Mouse (Mus musculus): ENCODE measurements around the gene Ascl2. TPM values are rescaled to one million over a fixed set of nuclear protein-coding genes. Genes with fewer than 3 reads are reported as not detected.

Ascl2 gene
- polyA plus RNA-seq, 1 experiment: not detected

GRCm38 (mm10) chr7:142918641-142919628 lies 50.1 kb downstream of the Ascl2 start:
- Histone ChIP-seq H3K4me3 (ENCODE audit: insufficient read depth, low read length) (no peak overlapping the region), H3K27ac (ENCODE audit: insufficient read depth, low read depth, low read length) (no peak overlapping the region), H3K4me1 (ENCODE audit: control insufficient read depth, insufficient read depth, low read length) (no peaks in the 10 kb centered on the region)
- TF ChIP-seq POLR2A (IDR thresholded peaks at IDR 0.05; ENCODE audit: borderline replicate concordance, low read depth, low read length): no peak
- peak; percentile 100 for TF ChIP-seq CTCF (IDR thresholded peaks at IDR 0.05; ENCODE audit: low read depth, low read length)

- Histone ChIP-seq H3K4me3 (ENCODE audit: insufficient read depth, low read length) (no peak overlapping the region), H3K27ac (ENCODE audit: insufficient read depth, low read depth, low read length) (no peak overlapping the region), H3K4me1 (ENCODE audit: control insufficient read depth, insufficient read depth, low read length) (no peaks in the 10 kb centered on the region)
- TF ChIP-seq CTCF (IDR thresholded peaks at IDR 0.05; ENCODE audit: low read depth, low read length) (no peak), POLR2A (IDR thresholded peaks at IDR 0.05; ENCODE audit: borderline replicate concordance, low read depth, low read length) (no peak)
Measured at GRCm38 (mm10) chr7:142917659-142918058, 51.4 kb downstream of the Ascl2 start.

Other genes with a start within 250 kb of the Ascl2 start
- gene Ins2, start 225.9 kb downstream of the Ascl2 start, polyA plus RNA-seq (2012; ENCODE audit: insufficient read depth, insufficient read length, missing spikeins): not detected in 2 replicates
- gene Th, start 38.1 kb downstream of the Ascl2 start, polyA plus RNA-seq (2012; ENCODE audit: insufficient read depth, insufficient read length, missing spikeins): not detected in 2 replicates
- gene Tspan32, start 35.8 kb upstream of the Ascl2 start, polyA plus RNA-seq (2012; ENCODE audit: insufficient read depth, insufficient read length, missing spikeins): 23.9 and 25.7 TPM in 2 replicates
- 314 and 321 TPM in 2 replicates for gene Cd81, start 83.5 kb upstream of the Ascl2 start, polyA plus RNA-seq (2012; ENCODE audit: insufficient read depth, insufficient read length, missing spikeins)
- gene Tssc4, start 100.0 kb upstream of the Ascl2 start, polyA plus RNA-seq (2012; ENCODE audit: insufficient read depth, insufficient read length, missing spikeins): 17.5 and 23.0 TPM in 2 replicates
- not detected in 2 replicates for gene Trpm5, start 125.4 kb upstream of the Ascl2 start, polyA plus RNA-seq (2012; ENCODE audit: insufficient read depth, insufficient read length, missing spikeins)
- not detected in 2 replicates for gene Kcnq1, start 137.1 kb upstream of the Ascl2 start, polyA plus RNA-seq (2012; ENCODE audit: insufficient read depth, insufficient read length, missing spikeins)

Measured in bone marrow macrophage, adult 2 months (primary cell).